Mouse (Mus musculus) ZHBTc4 (cell line): ENCODE data around the gene Rdx.

ENCODE experiments used
- DNase-seq: peaks from one replicate; pipeline ENCODE4 v3.0.0-alpha.2; 2011; ENCODE audit warnings: low read depth, low spot score

The Rdx gene

DNA sequence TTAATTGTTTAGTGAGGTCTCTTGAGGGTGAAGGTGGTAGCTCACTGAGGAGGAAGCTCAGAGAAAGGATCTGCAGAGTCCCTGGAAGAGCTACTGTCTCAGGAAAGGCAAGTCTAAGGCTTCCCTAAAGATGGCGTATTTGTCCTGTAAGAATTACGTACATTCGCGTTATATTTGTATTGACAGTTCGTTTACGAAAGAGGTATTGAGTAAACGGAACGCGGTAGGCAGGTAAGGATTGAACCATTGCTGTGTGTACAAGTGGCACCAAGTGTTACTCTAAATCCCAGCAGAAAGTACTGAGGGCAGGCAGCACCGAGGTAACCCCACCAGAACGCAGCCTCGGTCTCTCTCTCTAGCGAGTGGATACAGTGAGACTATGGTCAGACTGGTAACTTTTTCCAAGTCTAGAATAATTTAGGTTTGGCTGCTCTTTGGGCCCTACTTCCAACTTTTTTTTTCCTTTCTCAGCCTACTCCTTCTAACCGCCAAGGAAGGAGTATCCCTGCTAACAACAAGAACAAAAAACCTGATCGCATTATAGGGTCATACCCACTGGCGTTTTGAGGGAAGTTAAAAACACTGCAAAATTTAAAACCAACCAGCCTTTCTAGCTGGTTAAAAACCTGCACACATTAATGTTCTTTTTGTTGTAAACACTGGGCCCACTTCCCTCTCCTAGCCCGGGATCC is at the start of gene Rdx:
Gene Rdx (plus strand): TSS at position 45 of the 692 bp plus-strand sequence.
- peak; percentile 28 for DNase-seq

DNA sequence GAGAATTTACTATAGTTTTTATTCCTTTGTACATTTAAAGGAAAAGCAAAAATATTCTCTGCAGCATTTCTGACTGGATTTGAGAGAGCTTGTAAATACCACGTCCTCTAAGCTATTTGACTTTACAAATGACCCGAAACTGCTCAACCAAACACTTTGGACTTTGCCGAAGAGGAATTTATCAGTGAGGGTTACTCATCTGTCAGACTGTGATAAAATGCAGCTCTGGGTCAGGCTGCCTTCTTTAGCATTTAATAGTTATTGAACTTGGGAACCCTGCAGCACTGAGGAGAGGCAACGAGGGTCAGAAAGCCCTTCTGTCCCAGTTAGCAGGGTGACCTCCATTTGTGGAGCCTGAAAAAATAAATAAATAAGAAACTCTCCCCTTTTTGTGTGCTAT is 43.5 kb upstream of the Rdx start:
- DNase-seq, result no peak

DNA sequence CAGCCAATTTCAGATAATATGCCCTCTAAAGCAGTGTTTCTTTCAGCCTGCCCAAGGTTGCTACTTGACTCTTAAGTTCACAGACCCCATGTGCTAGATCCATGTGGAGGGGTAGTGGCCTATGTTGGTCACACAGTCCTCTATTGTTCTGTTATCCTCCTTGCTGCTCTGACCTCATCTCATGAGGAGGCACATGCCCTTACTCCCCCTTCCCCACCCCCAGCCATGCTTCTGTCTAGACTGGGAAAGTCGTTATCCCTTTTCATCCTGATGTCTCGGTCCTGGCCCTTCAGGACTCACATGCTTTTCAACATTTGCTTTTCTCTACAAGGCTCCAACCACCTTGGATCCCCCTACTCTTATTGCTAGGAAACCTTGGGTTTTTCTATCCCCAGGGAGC is 39.6 kb upstream of the Rdx start:
- no peak for DNase-seq

GRCm38 (mm10) chr9:52008511-52008910 is 38.5 kb upstream of the Rdx start:
- no peak for DNase-seq

- no peak for DNase-seq
These were observed 34.7 kb upstream of the Rdx start for GRCm38 (mm10) chr9:52012311-52012710.

DNA sequence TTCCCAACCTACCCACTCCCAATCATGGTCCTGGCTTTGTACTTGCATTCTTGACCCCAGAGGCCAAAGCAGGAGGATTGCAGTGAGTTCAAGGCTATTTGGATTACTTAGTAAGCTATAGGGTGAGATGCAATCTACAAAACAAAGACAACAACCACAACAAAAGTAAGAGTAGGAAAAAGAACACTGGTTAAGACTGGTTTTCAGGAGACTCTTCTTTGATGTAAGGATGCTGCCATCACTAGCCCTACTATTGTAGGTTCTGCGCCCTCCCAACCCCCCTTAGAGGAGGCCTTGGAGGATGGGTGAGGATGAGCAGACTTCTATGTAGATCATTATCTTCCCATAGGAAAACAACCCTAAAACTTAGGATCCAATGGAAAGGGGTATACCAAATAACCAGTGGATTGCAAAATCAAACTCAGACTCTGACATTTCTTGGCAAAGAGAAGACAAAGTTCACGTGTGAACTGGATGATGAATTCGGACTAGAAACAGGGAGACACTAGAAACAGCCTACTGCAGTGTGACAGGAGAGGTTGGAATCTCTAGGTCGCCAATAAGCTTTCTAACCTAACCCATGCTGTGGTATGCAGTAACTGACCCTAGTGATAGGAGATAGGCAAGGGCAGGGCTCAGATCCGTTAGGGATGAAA is 34.1 kb upstream of the Rdx start:
- peak; percentile 55 for DNase-seq

- DNase-seq, result no peak
These were observed 33.0 kb upstream of the Rdx start for GRCm38 (mm10) chr9:52013900-52014455.

DNA sequence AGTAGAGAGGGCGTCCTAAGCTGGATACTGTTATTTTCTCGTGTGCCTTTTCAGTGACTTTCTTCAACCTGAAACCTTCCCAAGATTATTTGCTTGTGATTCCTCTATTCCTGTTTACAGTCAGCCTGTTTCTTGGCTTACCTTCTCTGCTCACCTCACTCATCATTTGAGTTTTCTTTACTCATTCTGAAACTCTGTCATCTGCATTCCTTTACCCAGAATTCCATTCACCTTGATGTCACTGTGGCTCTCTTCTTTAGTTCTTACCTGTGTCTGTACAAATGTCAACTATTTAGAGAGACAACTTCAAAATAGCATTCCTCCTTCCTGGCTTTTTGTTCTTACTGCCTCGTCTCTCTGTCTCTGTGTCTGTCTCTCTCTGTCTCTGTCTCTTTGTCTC is 29.9 kb upstream of the Rdx start:
- no peak for DNase-seq

- DNase-seq, result no peak
These were observed 29.1 kb upstream of the Rdx start for GRCm38 (mm10) chr9:52017824-52018223.

DNA sequence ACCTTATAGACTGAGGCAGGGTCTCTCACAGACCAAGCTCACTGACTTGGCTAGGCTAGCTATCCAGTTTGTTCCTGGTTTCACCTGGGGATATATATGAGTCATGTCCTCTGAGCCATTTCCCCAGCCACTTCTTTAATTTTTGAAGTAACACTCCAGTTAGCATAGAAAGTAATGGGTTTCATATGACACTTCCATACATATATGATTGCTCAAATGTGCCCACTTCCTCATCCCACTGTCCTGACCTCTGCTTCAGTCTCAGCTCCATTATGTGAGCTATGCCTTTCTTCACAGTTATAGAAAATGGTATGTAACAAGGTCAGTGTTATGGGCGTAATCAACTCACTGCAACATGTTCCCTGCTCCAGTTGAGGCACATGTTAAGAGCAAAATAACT is 28.5 kb upstream of the Rdx start:
- no peak for DNase-seq

GRCm38 (mm10) chr9:52027257-52028020 is 19.5 kb upstream of the Rdx start:
- peak; percentile 7 for DNase-seq

DNA sequence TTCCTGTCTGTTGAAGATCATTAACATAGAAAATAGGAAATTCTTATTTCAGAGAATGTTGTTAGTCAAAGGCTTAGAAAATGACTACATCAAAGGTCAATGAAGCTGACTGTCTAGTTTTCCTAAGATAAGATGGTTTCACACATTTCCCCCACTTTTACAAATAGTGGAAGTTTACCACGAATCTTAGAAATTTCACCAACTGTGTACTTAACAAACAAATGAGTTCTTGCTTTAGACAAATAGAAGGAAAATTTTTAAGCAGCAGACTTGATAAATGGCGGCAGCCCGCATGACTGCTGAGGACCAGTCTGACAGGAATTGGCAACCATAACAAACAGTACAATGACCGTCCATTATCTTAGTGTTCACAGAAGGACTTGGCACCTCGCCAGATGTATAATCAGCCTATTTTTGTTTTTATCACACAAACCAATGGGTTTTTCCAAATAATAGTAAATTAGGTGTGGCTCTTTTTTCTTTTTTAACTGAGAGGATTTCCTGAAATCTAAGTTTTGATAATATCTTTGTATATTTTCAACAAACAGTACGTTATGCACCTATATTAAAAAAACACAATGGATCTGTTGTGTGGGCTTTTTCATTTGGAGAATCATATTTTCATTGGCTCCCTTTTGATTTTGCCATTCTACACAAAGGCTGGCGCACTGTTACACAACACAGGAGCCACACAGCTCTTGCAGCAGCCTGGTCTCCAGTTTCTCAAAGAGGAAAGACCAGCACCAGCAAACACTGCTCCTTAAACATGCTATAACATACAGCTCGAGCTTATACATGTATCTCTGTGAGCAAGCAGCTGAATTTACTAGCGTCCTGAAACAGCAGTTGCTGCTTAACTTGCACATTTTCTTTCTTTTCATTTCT is 18.2 kb upstream of the Rdx start:
- no peak for DNase-seq

GRCm38 (mm10) chr9:52031501-52031900 is 15.5 kb upstream of the Rdx start:
- DNase-seq, result no peak

DNA sequence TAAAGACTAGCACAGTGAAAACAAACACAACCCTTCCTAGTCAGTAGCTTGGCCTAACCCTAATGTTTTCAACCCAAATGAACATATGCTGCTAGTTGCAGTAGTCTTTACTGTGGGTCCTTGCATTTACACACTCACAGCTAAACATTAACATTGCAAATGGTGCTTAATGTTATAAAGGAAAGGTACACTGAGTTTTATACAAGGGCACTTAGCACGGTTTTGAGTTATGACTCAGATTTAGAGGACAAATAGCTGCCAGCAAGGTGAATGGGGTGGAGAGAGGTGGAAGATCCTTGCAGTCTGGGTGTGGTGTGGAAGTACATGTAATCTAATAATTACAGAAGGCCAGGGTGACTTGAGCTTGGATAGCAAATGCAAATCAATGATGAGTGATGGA is 9.5 kb upstream of the Rdx start:
- DNase-seq, result no peak

- no peak for DNase-seq
These were observed 5.3 kb upstream of the Rdx start for GRCm38 (mm10) chr9:52041657-52042056.

- DNase-seq, result no peak
These were observed 287 bp upstream of the Rdx start for GRCm38 (mm10) chr9:52046686-52047085.

- DNase-seq, result peak; percentile 85
These were observed 1.1 kb downstream of the Rdx start for GRCm38 (mm10) chr9:52047821-52048649.

DNA sequence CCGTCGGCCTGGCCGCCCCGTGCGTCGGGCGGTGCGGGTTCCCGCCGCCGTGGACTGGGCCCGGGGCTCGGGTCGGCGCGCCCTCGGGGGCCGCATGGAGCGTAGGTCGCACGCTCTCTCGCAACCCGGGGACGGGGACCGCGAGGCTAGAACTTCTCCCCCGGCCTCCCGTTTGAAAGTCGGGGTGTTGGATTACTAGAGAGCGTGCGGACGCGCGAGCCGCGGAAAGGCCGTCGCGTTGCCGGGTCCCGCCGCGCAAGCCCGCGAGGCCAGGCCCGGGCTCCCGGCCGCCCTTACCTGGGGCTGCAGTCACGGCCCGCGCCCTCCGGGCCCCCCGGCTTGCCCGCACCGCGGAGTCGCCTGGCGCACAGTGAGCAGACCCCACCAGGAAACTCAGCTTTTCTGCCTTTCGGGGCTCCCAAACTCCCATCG is 1.7 kb downstream of the Rdx start:
- peak; percentile 61 for DNase-seq

DNA sequence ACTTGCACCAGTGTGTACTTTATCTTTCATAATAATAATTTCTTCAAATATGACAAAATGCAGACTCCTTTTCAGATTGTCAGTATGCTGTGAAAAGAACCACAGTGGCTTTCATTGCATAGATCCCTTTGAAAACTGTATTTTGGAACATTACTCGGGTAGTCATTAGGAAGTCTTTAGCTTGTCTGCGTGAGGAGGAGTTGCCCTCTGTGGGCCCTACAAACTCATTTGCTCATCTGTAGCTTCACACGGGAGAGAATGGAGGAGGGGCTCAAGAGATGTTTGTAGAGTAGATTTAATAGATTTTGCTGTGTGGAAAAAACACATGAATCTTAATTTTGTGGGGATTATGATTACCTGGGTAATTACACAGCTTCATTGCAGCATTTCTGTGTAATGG is 2.6 kb downstream of the Rdx start:
- DNase-seq, result no peak

- DNase-seq, result no peak
These were observed 3.4 kb downstream of the Rdx start for GRCm38 (mm10) chr9:52050361-52050760.
